ENCODE assay signal across 10 mouse cellular contexts in the genomic region with DNA sequence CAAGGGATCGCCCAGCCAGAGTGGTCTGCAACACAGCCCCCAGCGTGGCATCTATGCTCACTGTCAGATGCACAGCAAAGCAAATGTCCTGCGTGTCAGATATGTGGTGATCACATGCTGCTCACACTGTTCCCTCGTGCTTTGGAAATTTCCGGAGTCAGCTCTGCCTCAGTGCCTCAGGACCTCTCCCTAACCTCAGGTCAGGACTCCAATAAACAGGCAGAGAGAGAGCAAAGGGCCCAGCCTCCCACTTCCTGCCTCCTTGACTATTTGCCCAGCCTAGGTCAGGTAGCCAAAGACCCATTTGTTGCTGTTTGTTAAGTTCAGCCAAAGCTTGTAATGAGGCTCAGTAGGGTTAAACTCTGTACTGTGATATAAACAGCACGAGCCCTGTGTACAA.
DNase-seq lines count a peak whose midpoint lies in the region; ATAC-seq lines count a peak whose summit lies in the region.
"Had no signal": no experiment of that assay in that cellular context is flagged by ENCODE, and none has a peak within 500 bp of the region (broad histone marks: within the 10 kb centered on the region; RNA-seq: fewer than 3 reads in every experiment).

No protein-coding gene starts in this region.

- no peaks in the 10 kb centered on the region for H3K36me3 ChIP-seq in limb, embryonic 12.5 days
- H3K36me3 ChIP-seq in limb, embryonic 10.5 days: 0 out of 2 replicates have a peak, but pooled peaks cover 1% of the 10 kb centered on the region
- no peaks in the 10 kb centered on the region for H3K36me3 ChIP-seq in neural tube, embryonic 14.5 days (ENCODE audit: control insufficient read depth, insufficient read depth, low read length)

- H3K9ac ChIP-seq in limb, embryonic 12.5 days (replicated peaks): no peak overlapping the region
- H3K9ac ChIP-seq in neural tube, embryonic 14.5 days (replicated peaks; ENCODE audit: low read depth, low read length): no peak overlapping the region
- H3K9ac ChIP-seq: liver, embryonic 14.5 days had no signal

- 74% methylated on average over 6 of the region's 6 CpGs for WGBS in limb, embryonic 12.5 days
- whole genome bisulfite sequencing in limb, embryonic 10.5 days: 85% methylated on average over 6 of the region's 6 CpGs
- 77% methylated on average over 6 of the region's 6 CpGs for WGBS in neural tube, embryonic 14.5 days

- ATAC-seq in limb, embryonic 12.5 days (ENCODE audit: insufficient number of reproducible peaks, insufficient read depth, low FRiP score, low TSS enrichment, low read depth): no peak
- ATAC-seq in neural tube, embryonic 14.5 days (ENCODE audit: low read depth): peak; percentile 18; the same call in 1 of the 2 replicates

- no peak for DNase-seq in limb, embryonic 10.5 days (ENCODE audit: low spot score)
- DNase-seq in neural tube, embryonic 10.5 days (ENCODE audit: extremely low spot score, low spot score): no peak
- peak; percentile 48 for DNase-seq in kidney, postnatal 10 days
- no peak for DNase-seq in left cerebral cortex, adult 9 months (ENCODE audit: low spot score in 2 of 2)
- no peak for DNase-seq in cerebellum, adult 9-10 months

- H3K4me2 ChIP-seq in limb, embryonic 12.5 days: no peak overlapping the region
- no peak overlapping the region for H3K4me2 ChIP-seq in neural tube, embryonic 14.5 days (ENCODE audit: low read depth, low read length)
- H3K4me2 ChIP-seq: midbrain, embryonic 11.5 days had no signal

- H3K27ac ChIP-seq in limb, embryonic 12.5 days: peak overlapping the region; percentile 23; the same call in 1 of the 2 replicates
- H3K27ac ChIP-seq in limb, embryonic 10.5 days: no peak overlapping the region
- no peak overlapping the region for H3K27ac ChIP-seq in neural tube, embryonic 14.5 days (ENCODE audit: low read depth, low read length)
- H3K27ac ChIP-seq: liver, embryonic 14.5 days had no signal

- no peaks in the 10 kb centered on the region for H3K9me3 ChIP-seq in limb, embryonic 12.5 days
- H3K9me3 ChIP-seq in limb, embryonic 10.5 days (replicated peaks): no peaks in the 10 kb centered on the region
- H3K9me3 ChIP-seq in neural tube, embryonic 14.5 days (ENCODE audit: control insufficient read depth, low read length): no peaks in the 10 kb centered on the region

- no peak overlapping the region for H3K4me3 ChIP-seq in limb, embryonic 12.5 days (replicated peaks)
- no peak overlapping the region for H3K4me3 ChIP-seq in limb, embryonic 10.5 days
- H3K4me3 ChIP-seq in neural tube, embryonic 14.5 days (ENCODE audit: low read depth, low read length): no peak overlapping the region
- H3K4me3 ChIP-seq: myocyte had no signal

- peaks cover 13% of the 10 kb centered on the region; the same call in 1 of the 2 replicates for H3K4me1 ChIP-seq in limb, embryonic 12.5 days (replicated peaks)
- peaks cover 20% of the 10 kb centered on the region for H3K4me1 ChIP-seq in limb, embryonic 10.5 days
- H3K4me1 ChIP-seq in neural tube, embryonic 14.5 days (ENCODE audit: control insufficient read depth, insufficient read depth, low read length): no peaks in the 10 kb centered on the region

- no peaks in the 10 kb centered on the region for H3K27me3 ChIP-seq in limb, embryonic 12.5 days
- H3K27me3 ChIP-seq in limb, embryonic 10.5 days (ENCODE audit: low read depth, poor library complexity, severe bottlenecking): no peaks in the 10 kb centered on the region
- H3K27me3 ChIP-seq in neural tube, embryonic 14.5 days (ENCODE audit: control insufficient read depth, insufficient read depth, low read length): no peaks in the 10 kb centered on the region
